Mouse (Mus musculus) MEL (cell line): Measurements from ENCODE around the gene Unc79. TPM values are rescaled to one million over a fixed set of nuclear protein-coding genes. Genes with fewer than 3 reads are reported as not detected.

Source experiments
- DNase-seq: peaks from one replicate; pipeline ENCODE4 v3.0.0; 2011; ENCODE audit warnings: low read depth, low spot score
- H3K27ac ChIP-seq: 2 replicates; pipeline ENCODE4 v1.5.1; 2012; ENCODE audit warnings: low read depth, mild to moderate bottlenecking, control low read depth, low read length, moderate library complexity; ENCODE audit not compliant: control insufficient read depth
- H3K27me3 ChIP-seq, 2 experiments: fragments of 150-350 bp in 1 of 2; sonication (generic) in 1 of 2; 2 replicates each; pipeline ENCODE4 v1.6.1; 2012; ENCODE audit warnings: low read length in 2 of 2, mild to moderate bottlenecking in 2 of 2, improper control_type of control experiment in 1 of 2, moderate library complexity in 1 of 2; ENCODE audit not compliant: insufficient read depth in 2 of 2, control insufficient read depth in 1 of 2
- H3K36me3 ChIP-seq, 2 experiments: 2 replicates each; pipeline ENCODE4 v1.6.1; 2012 to 2014; ENCODE audit warnings: low read length in 2 of 2, improper control_type of control experiment in 1 of 2, inconsistent platforms in 1 of 2, mild to moderate bottlenecking in 1 of 2; ENCODE audit not compliant: insufficient read depth in 2 of 2, control insufficient read depth in 1 of 2
- H3K4me1 ChIP-seq, 2 experiments: fragments of 150-350 bp in 1 of 2; sonication (generic) in 1 of 2; 2 replicates each; pipeline ENCODE4 v1.6.1; 2012; ENCODE audit warnings: low read length in 2 of 2, improper control_type of control experiment in 1 of 2, mild to moderate bottlenecking in 1 of 2; ENCODE audit not compliant: insufficient read depth in 2 of 2, control insufficient read depth in 1 of 2
- H3K4me3 ChIP-seq, 2 experiments: fragments of 150-350 bp in 1 of 2; sonication (generic) in 1 of 2; 2 replicates each; pipeline ENCODE4 v1.5.1; 2012; ENCODE audit warnings: low read depth in 2 of 2, low read length in 2 of 2, mild to moderate bottlenecking in 2 of 2, moderate library complexity in 2 of 2, control low read depth in 1 of 2, improper control_type of control experiment in 1 of 2; ENCODE audit not compliant: control insufficient read depth in 1 of 2, insufficient read depth in 1 of 2
- H3K79me2 ChIP-seq: 2 replicates; pipeline ENCODE4 v1.6.1; 2012; ENCODE audit warnings: mild to moderate bottlenecking, low read length, moderate library complexity; ENCODE audit not compliant: control insufficient read depth, poor library complexity, insufficient read depth
- H3K9ac ChIP-seq: 2 replicates; pipeline ENCODE4 v1.6.1; 2012; ENCODE audit warnings: low read depth, mild to moderate bottlenecking, control low read depth, low read length, moderate library complexity; ENCODE audit not compliant: control insufficient read depth, poor library complexity, severe bottlenecking
- H3K9me3 ChIP-seq: fragments of 150-350 bp; sonication (generic); replicated peaks from 2 replicates; pipeline ENCODE4 v1.6.1; 2012; ENCODE audit warnings: mild to moderate bottlenecking, low read length, improper control_type of control experiment, moderate library complexity; ENCODE audit not compliant: insufficient read depth
- CHD1 ChIP-seq: IDR thresholded peaks from 2 replicates; pipeline ENCODE4 v1.6.1; 2012; ENCODE audit warnings: low read depth, mild to moderate bottlenecking, inconsistent platforms, low read length, improper control_type of control experiment
- CHD2 ChIP-seq: IDR thresholded peaks from 2 replicates; pipeline ENCODE4 v1.6.1; 2011; ENCODE audit warnings: low read length, improper control_type of control experiment
- CTCF ChIP-seq, 3 experiments: IDR thresholded peaks in 2 of 3; conservative IDR thresholded peaks in 1 of 3; 2 replicates each; pipeline ENCODE4 v1.5.1; 2011 to 2012; ENCODE audit warnings: low read length in 3 of 3, low read depth in 2 of 3, mild to moderate bottlenecking in 2 of 3, improper control_type of control experiment in 1 of 3, inconsistent platforms in 1 of 3, mixed read lengths in 1 of 3, moderate library complexity in 1 of 3; ENCODE audit not compliant: control insufficient read depth in 1 of 3, insufficient read depth in 1 of 3, poor library complexity in 1 of 3, severe bottlenecking in 1 of 3
- E2F4 ChIP-seq: IDR thresholded peaks from 2 replicates; pipeline ENCODE4 v1.6.1; 2011; ENCODE audit warnings: low read depth, low read length, improper control_type of control experiment, borderline replicate concordance
- ELF1 ChIP-seq: IDR thresholded peaks from 2 replicates; pipeline ENCODE4 v1.6.1; 2014; ENCODE audit warnings: low read depth, mild to moderate bottlenecking, inconsistent platforms, low read length, improper control_type of control experiment, moderate library complexity
- EP300 ChIP-seq, 2 experiments: IDR thresholded peaks; 2 replicates each; pipeline ENCODE4 v1.6.1; 2011; ENCODE audit warnings: improper control_type of control experiment in 2 of 2, low read length in 2 of 2, low read depth in 1 of 2, mild to moderate bottlenecking in 1 of 2
- ETS1 ChIP-seq: IDR thresholded peaks from 2 replicates; pipeline ENCODE4 v1.6.1; 2012; ENCODE audit warnings: low read depth, mild to moderate bottlenecking, inconsistent platforms, low read length, improper control_type of control experiment, moderate library complexity
- MAFK ChIP-seq: IDR thresholded peaks from 2 replicates; pipeline ENCODE4 v1.6.1; 2011; ENCODE audit warnings: low read depth, mild to moderate bottlenecking, low read length, improper control_type of control experiment, borderline replicate concordance
- MAX ChIP-seq: IDR thresholded peaks from 2 replicates; pipeline ENCODE4 v1.6.1; 2011; ENCODE audit warnings: low read length, improper control_type of control experiment
- MAZ ChIP-seq: IDR thresholded peaks from 2 replicates; pipeline ENCODE4 v1.6.1; 2012; ENCODE audit warnings: low read depth, mild to moderate bottlenecking, inconsistent platforms, low read length, improper control_type of control experiment
- MXI1 ChIP-seq: IDR thresholded peaks from 2 replicates; pipeline ENCODE4 v1.6.1; 2011; ENCODE audit warnings: mild to moderate bottlenecking, low read depth, low read length, improper control_type of control experiment
- NRF1 ChIP-seq: IDR thresholded peaks from 2 replicates; pipeline ENCODE4 v1.6.1; 2014; ENCODE audit warnings: low read depth, mild to moderate bottlenecking, inconsistent platforms, low read length, improper control_type of control experiment, moderate library complexity; ENCODE audit not compliant: poor library complexity, insufficient read depth, severe bottlenecking
- POLR2A ChIP-seq, 2 experiments: IDR thresholded peaks; 2 replicates each; pipeline ENCODE4 v1.6.1; 2011 to 2012; ENCODE audit warnings: low read length in 2 of 2, mild to moderate bottlenecking in 2 of 2, control low read depth in 1 of 2, improper control_type of control experiment in 1 of 2, low read depth in 1 of 2, moderate library complexity in 1 of 2; ENCODE audit not compliant: control insufficient read depth in 1 of 2, insufficient read depth in 1 of 2, poor library complexity in 1 of 2
- SIN3A ChIP-seq: IDR thresholded peaks from 2 replicates; pipeline ENCODE4 v1.6.1; 2012; ENCODE audit warnings: low read length, improper control_type of control experiment, inconsistent platforms
- SMC3 ChIP-seq: IDR thresholded peaks from 2 replicates; pipeline ENCODE4 v1.6.1; 2011; ENCODE audit warnings: low read depth, low read length, improper control_type of control experiment
- TBP ChIP-seq: IDR thresholded peaks from 2 replicates; pipeline ENCODE4 v1.8.0; 2011; ENCODE audit warnings: low read depth, low read length, improper control_type of control experiment
- TCF12 ChIP-seq: IDR thresholded peaks from 2 replicates; pipeline ENCODE4 v1.6.1; 2014; ENCODE audit warnings: low read depth, mild to moderate bottlenecking, inconsistent platforms, low read length, improper control_type of control experiment, moderate library complexity
- USF1 ChIP-seq: IDR thresholded peaks from 2 replicates; pipeline ENCODE4 v1.6.1; 2014; ENCODE audit warnings: low read depth, mild to moderate bottlenecking, inconsistent platforms, low read length, improper control_type of control experiment, moderate library complexity
- ZC3H11A ChIP-seq: IDR thresholded peaks from 2 replicates; pipeline ENCODE4 v1.6.1; 2012; ENCODE audit warnings: low read depth, mild to moderate bottlenecking, inconsistent platforms, low read length, improper control_type of control experiment
- ZKSCAN1 ChIP-seq: IDR thresholded peaks from 2 replicates; pipeline ENCODE4 v1.6.1; 2012; ENCODE audit warnings: low read depth, mild to moderate bottlenecking, inconsistent platforms, low read length, improper control_type of control experiment, moderate library complexity
- ZMIZ1 ChIP-seq: IDR thresholded peaks from 2 replicates; pipeline ENCODE4 v1.6.1; 2012; ENCODE audit warnings: low read depth, mild to moderate bottlenecking, inconsistent platforms, low read length, improper control_type of control experiment, moderate library complexity
- polyA plus RNA-seq, 2 experiments: library from polyadenylated mRNA; stranded (reverse) in 1 of 2; unstranded in 1 of 2; fragments of >175 nt in 1 of 2; fragments of >200 nt in 1 of 2; gene quantifications; 2 replicates each; pipeline versions ENCODE4 v1.2.1 to v1.2.4; 2012; ENCODE audit warnings: low replicate concordance in 2 of 2, low read depth in 1 of 2; ENCODE audit not compliant: insufficient read length in 2 of 2, insufficient read depth in 1 of 2, missing spikeins in 1 of 2
- total RNA-seq: library from RNA; depleted of rRNA; stranded (reverse); fragments of 300-350 nt; gene quantifications from 2 replicates; pipeline ENCODE4 v1.2.3, GENCODE M21; 2012

The Unc79 gene
- total and polyA plus RNA-seq, 3 experiments, result 0.01 TPM; not detected in 2

GRCm38 (mm10) chr12:103099185-103099584, 150.5 kb downstream of the Unc79 start:
- Histone ChIP-seq H3K27ac (no peak overlapping the region), H3K4me1 (no peaks in the 10 kb centered on the region), H3K9me3 (no peaks in the 10 kb centered on the region), H3K9ac (no peak overlapping the region), H3K27me3 (no peaks in the 10 kb centered on the region), H3K36me3 (no peaks in the 10 kb centered on the region), H3K79me2 (no peaks in the 10 kb centered on the region), H3K4me3 (no peak overlapping the region)
- peak; percentile 25 for DNase-seq
- TF ChIP-seq ZC3H11A, result no peak
- TF ChIP-seq ZKSCAN1, result no peak
- peak in 1 of 3 experiments; percentile 23; a peak in 2 of 6 replicates for TF ChIP-seq CTCF (IDR thresholded peaks at IDR 0.05 in 2 of 3, conservative IDR thresholded peaks at IDR 0.05 in 1 of 3; ENCODE audit: control insufficient read depth in 1 of 3, insufficient read depth in 1 of 3, low read depth in 2 of 3, low read length in 3 of 3, poor library complexity in 1 of 3, severe bottlenecking in 1 of 3)
- peak; percentile 18; the same call in 1 of the 2 replicates for TF ChIP-seq SMC3
- TF ChIP-seq POLR2A (IDR thresholded peaks at IDR 0.05; ENCODE audit: control insufficient read depth in 1 of 2, insufficient read depth in 1 of 2, low read depth in 1 of 2, low read length in 2 of 2, poor library complexity in 1 of 2), result no peak

DNA sequence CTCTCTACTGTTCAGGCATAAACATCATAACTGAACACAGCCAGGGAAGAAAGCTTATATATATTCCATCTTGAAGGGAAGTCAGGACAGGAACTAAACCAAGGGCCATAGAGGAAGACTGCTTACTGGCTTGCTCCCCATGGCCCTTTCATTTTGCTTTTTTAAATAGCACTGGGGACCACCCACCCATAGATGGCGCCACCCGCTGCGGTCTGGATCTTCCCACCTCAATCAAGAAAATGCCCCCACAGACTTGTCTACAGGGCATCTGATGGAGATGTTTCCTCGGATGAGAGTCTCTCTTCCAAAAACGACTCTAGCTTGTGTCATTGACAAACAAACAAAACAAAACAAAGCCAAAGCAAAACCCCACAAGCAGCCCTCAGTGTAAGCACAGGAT, 151.4 kb downstream of the Unc79 start:
- Histone ChIP-seq H3K9ac (no peak overlapping the region), H3K9me3 (no peaks in the 10 kb centered on the region), H3K79me2 (no peaks in the 10 kb centered on the region), H3K4me1 (no peaks in the 10 kb centered on the region), H3K4me3 (no peak overlapping the region), H3K27ac (no peak overlapping the region)
- TF ChIP-seq MXI1 (no peak), CTCF (IDR thresholded peaks at IDR 0.05 in 2 of 3, conservative IDR thresholded peaks at IDR 0.05 in 1 of 3; ENCODE audit: control insufficient read depth in 1 of 3, insufficient read depth in 1 of 3, low read depth in 2 of 3, low read length in 3 of 3, poor library complexity in 1 of 3, severe bottlenecking in 1 of 3) (peak in 2 of 3 experiments; percentile 8 to 37; a peak in 1 of 6 replicates)
- TF ChIP-seq, all 39 proteins: peak for 1
- H3K36me3 ChIP-seq, result no peaks in the 10 kb centered on the region
- no peaks in the 10 kb centered on the region for H3K27me3 ChIP-seq
- DNase-seq, result no peak

- H3K79me2 ChIP-seq, result no peaks in the 10 kb centered on the region
- H3K4me1 ChIP-seq, result no peaks in the 10 kb centered on the region
- H3K9me3 ChIP-seq, result no peaks in the 10 kb centered on the region
- H3K36me3 ChIP-seq, result no peaks in the 10 kb centered on the region
- H3K4me3 ChIP-seq, result no peak overlapping the region
- no peak for DNase-seq
- H3K27me3 ChIP-seq, result no peaks in the 10 kb centered on the region
- TF ChIP-seq ELF1 (no peak), MXI1 (no peak), CHD1 (no peak), SIN3A (no peak), ETS1 (no peak), MAX (no peak), MAZ (no peak), TBP (no peak), EP300 (IDR thresholded peaks at IDR 0.05; ENCODE audit: low read depth in 1 of 2, low read length in 2 of 2) (no peak), MAFK (no peak), NRF1 (no peak), TCF12 (no peak), ZMIZ1 (no peak), E2F4 (no peak), USF1 (no peak), CHD2 (no peak)
- no peak overlapping the region for H3K27ac ChIP-seq
- no peak overlapping the region for H3K9ac ChIP-seq
Measured at GRCm38 (mm10) chr12:103103041-103103440, 154.4 kb downstream of the Unc79 start.
